Mouse (Mus musculus) lung, adult 2 months (tissue): ENCODE measurements around the gene Gm9945.

Experiments used
- CTCF ChIP-seq: fragments of 200-500 bp; IDR thresholded peaks from 2 replicates; pipeline ENCODE4 v1.5.1; 2011; ENCODE audit warnings: mild to moderate bottlenecking, low read length, control low read depth; ENCODE audit not compliant: insufficient read depth
- POLR2A ChIP-seq: fragments of 200-500 bp; IDR thresholded peaks from 2 replicates; pipeline ENCODE4 v1.6.1; 2011; ENCODE audit warnings: low read depth, mild to moderate bottlenecking, control low read depth, low read length, borderline replicate concordance; ENCODE audit errors: extremely low read depth

DNA sequence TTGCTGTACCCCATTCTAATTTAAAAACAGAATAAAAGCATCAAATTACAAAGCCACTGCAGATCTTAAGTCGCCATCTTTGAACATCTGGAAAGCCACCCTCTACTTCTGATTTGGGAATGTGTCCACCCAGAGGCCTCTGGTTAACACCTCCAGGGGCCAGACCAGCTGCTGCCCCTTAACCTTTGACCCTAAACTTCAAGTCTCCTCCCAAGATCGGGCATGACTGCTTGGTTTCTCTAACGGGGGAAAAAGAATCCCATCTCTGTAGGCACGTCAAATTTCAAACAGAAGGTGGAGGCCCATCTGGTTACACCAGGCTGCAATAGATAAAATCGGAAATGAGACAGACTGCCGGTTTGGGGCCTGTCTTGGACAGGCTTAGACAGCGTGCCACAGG lies 2.1 kb upstream of the Gm9945 start:
- TF ChIP-seq POLR2A (no peak), CTCF (no peak)
